Mouse (Mus musculus) embryonic facial prominence, embryonic 11.5 days (tissue): ENCODE measurements around the gene Tfec. TPM values are rescaled to one million over a fixed set of nuclear protein-coding genes. Genes with fewer than 3 reads are reported as not detected.

Experiments used
- ATAC-seq: fragments of 200-750 bp; cut with Nextera tagmentation; replicated peaks from 2 replicates; pipeline ENCODE4 v1.8.0; 2017; ENCODE audit warnings: low read depth; ENCODE audit not compliant: insufficient number of reproducible peaks, low FRiP score, low TSS enrichment
- DNase-seq: peaks from one replicate; pipeline ENCODE4 v3.0.0-alpha.2; 2015; ENCODE audit warnings: low spot score
- H3K27ac ChIP-seq: fragments of 300-500 bp; sonication (generic); replicated peaks from 2 replicates; pipeline ENCODE4 v1.5.1; 2014; ENCODE audit warnings: mild to moderate bottlenecking, low read depth, low read length, control low read depth
- H3K27me3 ChIP-seq: fragments of 300-500 bp; sonication (generic); 2 replicates; pipeline ENCODE4 v1.6.1; 2014; ENCODE audit warnings: mild to moderate bottlenecking, low read length, moderate library complexity, mixed read lengths; ENCODE audit not compliant: control insufficient read depth, insufficient read depth
- H3K36me3 ChIP-seq: fragments of 300-500 bp; sonication (generic); replicated peaks from 2 replicates; pipeline ENCODE4 v1.6.1; 2014; ENCODE audit warnings: low read depth, mild to moderate bottlenecking, low read length, moderate library complexity, mixed read lengths; ENCODE audit not compliant: control insufficient read depth, insufficient read depth
- H3K4me1 ChIP-seq: fragments of 300-500 bp; sonication (generic); 2 replicates; pipeline ENCODE4 v1.6.1; 2014; ENCODE audit warnings: low read length, mixed read lengths; ENCODE audit not compliant: control insufficient read depth, insufficient read depth
- H3K4me2 ChIP-seq: fragments of 300-500 bp; sonication (generic); 2 replicates; pipeline ENCODE4 v1.6.1; 2014; ENCODE audit warnings: low read depth, mild to moderate bottlenecking, control low read depth, low read length, moderate library complexity
- H3K4me3 ChIP-seq: fragments of 300-500 bp; sonication (generic); 2 replicates; pipeline ENCODE4 v1.5.1; 2014; ENCODE audit warnings: low read depth, low read length, control low read depth
- H3K9ac ChIP-seq: fragments of 300-500 bp; sonication (generic); replicated peaks from 2 replicates; pipeline ENCODE4 v1.6.1; 2014; ENCODE audit warnings: mild to moderate bottlenecking, control low read depth, low read length
- H3K9me3 ChIP-seq: fragments of 300-500 bp; sonication (generic); replicated peaks from 2 replicates; pipeline ENCODE4 v1.6.1; 2016; ENCODE audit warnings: mild to moderate bottlenecking, low read length, inconsistent platforms, mixed read lengths; ENCODE audit not compliant: control insufficient read depth
- WGBS: fragments of 180-500 bp; shearing (Covaris S2); extraction: QIAGEN DNeasy Blood & Tissue Kit; methylation state at CpG from one replicate; pipeline ENCODE4 v1.1.7; 2014; 5-methylcytosine and 5-hydroxymethylcytosine counted together
- polyA plus RNA-seq: library from polyadenylated mRNA; unstranded; fragments of >200 nt; fragmentation: Nextera tagmentation; extraction: Ambion mirVana; gene quantifications from 2 replicates; pipeline ENCODE4 v1.2.1, GENCODE M21; 2014

Tfec gene
- polyA plus RNA-seq, 1 experiment from 2014 or later: 1.8 TPM

- ATAC-seq: no peak
- no peaks in the 10 kb centered on the region for H3K4me1 ChIP-seq
- H3K27me3 ChIP-seq: no peaks in the 10 kb centered on the region
- DNase-seq: no peak
- 75% methylated on average over 1 of the region's 1 CpGs for WGBS
- no peak overlapping the region for H3K4me2 ChIP-seq
- H3K9me3 ChIP-seq: no peaks in the 10 kb centered on the region
- H3K9ac ChIP-seq: no peak overlapping the region
- no peak overlapping the region for H3K4me3 ChIP-seq
- no peaks in the 10 kb centered on the region for H3K36me3 ChIP-seq
- H3K27ac ChIP-seq: no peak overlapping the region
These were observed 62.6 kb downstream of the Tfec start for GRCm38 (mm10) chr6:16835631-16836030.

- H3K4me3 ChIP-seq: no peak overlapping the region
- ATAC-seq: no peak
These were observed 69.9 kb downstream of the Tfec start for GRCm38 (mm10) chr6:16828304-16828703.

DNA sequence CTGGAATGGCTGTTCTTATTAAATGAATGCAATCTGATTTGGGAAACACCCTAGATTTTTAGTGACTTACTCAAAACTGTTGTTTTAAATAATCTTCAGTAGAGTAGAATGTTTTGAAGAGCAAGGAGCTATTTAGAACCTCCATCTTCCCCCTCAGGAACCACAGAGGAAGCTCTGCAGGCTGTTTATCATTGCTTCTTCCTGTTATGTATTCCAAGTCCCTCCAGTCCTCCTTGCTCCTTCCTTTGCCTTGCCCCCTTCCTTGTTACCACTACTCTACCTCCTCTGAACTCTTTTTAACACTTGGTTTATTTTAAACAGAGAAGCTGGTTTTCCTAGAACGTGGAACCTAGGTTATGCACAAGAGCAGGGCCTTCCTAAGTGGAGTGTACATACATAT lies 76.3 kb downstream of the Tfec start:
- Histone ChIP-seq H3K9me3 (no peaks in the 10 kb centered on the region), H3K4me2 (no peak overlapping the region), H3K36me3 (no peaks in the 10 kb centered on the region), H3K9ac (no peak overlapping the region), H3K4me1 (no peaks in the 10 kb centered on the region), H3K4me3 (no peak overlapping the region), H3K27ac (no peak overlapping the region), H3K27me3 (no peaks in the 10 kb centered on the region)
- DNase-seq (no peak), ATAC-seq (no peak)
- WGBS: 55% methylated on average over 1 of the region's 1 CpGs

More at GRCm38 (mm10) chr6:16828304-16828703, 69.9 kb downstream of the Tfec start:
- H3K27ac ChIP-seq: no peak overlapping the region
- DNase-seq: no peak
- H3K9me3 ChIP-seq: no peaks in the 10 kb centered on the region
- H3K9ac ChIP-seq: no peak overlapping the region
- H3K27me3 ChIP-seq: no peaks in the 10 kb centered on the region
- no peaks in the 10 kb centered on the region for H3K36me3 ChIP-seq
- H3K4me1 ChIP-seq: no peaks in the 10 kb centered on the region
- H3K4me2 ChIP-seq: no peak overlapping the region

GRCm38 (mm10) chr6:16806302-16806701 lies 91.9 kb downstream of the Tfec start:
- ATAC-seq (no peak), DNase-seq (no peak)
- Histone ChIP-seq H3K27me3 (no peaks in the 10 kb centered on the region), H3K4me2 (no peak overlapping the region), H3K36me3 (no peaks in the 10 kb centered on the region), H3K4me3 (no peak overlapping the region), H3K9ac (no peak overlapping the region), H3K27ac (no peak overlapping the region), H3K9me3 (no peaks in the 10 kb centered on the region), H3K4me1 (no peaks in the 10 kb centered on the region)
- WGBS: 96% methylated on average over 1 of the region's 1 CpGs

DNA sequence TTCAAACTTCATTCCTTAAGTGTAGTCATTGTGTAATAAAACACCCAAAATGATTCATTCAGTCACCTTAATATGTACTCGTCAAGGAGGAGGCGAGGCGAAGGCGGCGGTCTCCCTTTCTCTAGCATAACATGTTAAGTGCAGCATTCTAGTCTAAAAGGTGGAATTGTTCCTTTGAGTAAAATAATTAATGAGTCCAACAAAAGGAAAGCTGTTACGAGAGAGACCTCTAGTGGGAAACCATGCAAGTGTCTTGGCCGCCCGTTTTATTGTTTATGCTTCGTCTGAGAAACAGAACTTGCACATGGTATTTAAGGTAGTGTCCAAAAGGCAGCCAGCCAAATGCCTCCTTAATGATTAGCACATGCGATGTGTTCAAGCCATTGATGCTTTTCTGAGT lies 100.6 kb downstream of the Tfec start:
- DNase-seq (peak; percentile 82), ATAC-seq (no peak)
- Histone ChIP-seq H3K4me2 (no peak overlapping the region), H3K9ac (no peak overlapping the region), H3K36me3 (no peaks in the 10 kb centered on the region), H3K4me3 (no peak overlapping the region), H3K4me1 (no peaks in the 10 kb centered on the region), H3K27ac (peak overlapping the region; percentile 41; the same call in 1 of the 2 replicates), H3K27me3 (no peaks in the 10 kb centered on the region), H3K9me3 (no peaks in the 10 kb centered on the region)
- WGBS: 22% methylated on average over 10 of the region's 10 CpGs

DNA sequence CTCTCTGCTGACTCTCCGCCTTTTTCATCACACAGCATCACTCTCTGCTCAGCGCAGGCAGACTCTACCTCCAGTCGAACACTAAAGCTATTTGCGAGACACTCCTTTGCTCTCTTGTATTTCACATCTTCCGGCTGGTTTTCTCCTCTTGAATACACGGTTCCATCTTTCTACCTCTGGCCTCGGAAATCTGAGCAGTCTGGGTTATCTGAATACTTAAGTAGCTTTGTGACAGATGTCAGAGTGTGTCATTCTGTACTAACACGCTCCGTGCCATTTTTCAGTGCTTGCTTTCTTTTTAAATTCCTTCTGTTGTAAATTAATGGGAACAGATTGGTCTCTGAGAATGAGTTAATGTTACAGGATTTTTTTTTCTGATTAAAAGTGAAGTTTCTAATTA lies 101.3 kb downstream of the Tfec start:
- 51% methylated on average over 9 of the region's 9 CpGs for WGBS
- no peaks in the 10 kb centered on the region for H3K27me3 ChIP-seq
- no peak overlapping the region for H3K9ac ChIP-seq
- H3K36me3 ChIP-seq: no peaks in the 10 kb centered on the region
- ATAC-seq (no peak), DNase-seq (no peak)
- H3K4me3 ChIP-seq: no peak overlapping the region
- no peak overlapping the region for H3K27ac ChIP-seq
- H3K9me3 ChIP-seq: no peaks in the 10 kb centered on the region
- no peaks in the 10 kb centered on the region for H3K4me1 ChIP-seq
- H3K4me2 ChIP-seq: no peak overlapping the region

DNA sequence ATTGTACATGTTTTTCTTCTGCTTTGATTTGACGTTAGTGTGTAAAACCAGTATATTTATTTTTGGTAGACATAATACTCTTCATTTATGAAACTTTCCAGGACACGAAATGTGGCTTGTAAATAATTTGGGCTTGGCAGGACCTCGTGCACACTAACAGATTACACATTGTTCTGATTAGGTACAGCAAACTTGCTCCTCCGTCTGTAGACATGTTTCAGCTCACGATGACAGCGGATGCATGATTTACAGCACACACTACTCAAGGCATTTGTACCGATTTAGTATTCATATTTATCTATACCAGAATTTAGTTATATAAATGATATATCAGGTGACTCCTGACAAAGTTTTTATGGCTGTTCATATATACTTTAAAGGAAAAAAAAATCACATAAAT lies 104.2 kb downstream of the Tfec start:
- no peak overlapping the region for H3K4me3 ChIP-seq
- H3K4me2 ChIP-seq: no peak overlapping the region
- no peaks in the 10 kb centered on the region for H3K27me3 ChIP-seq
- H3K9me3 ChIP-seq: no peaks in the 10 kb centered on the region
- no peak overlapping the region for H3K9ac ChIP-seq
- H3K27ac ChIP-seq: no peak overlapping the region
- WGBS: 37% methylated on average over 7 of the region's 7 CpGs
- no peak for ATAC-seq
- H3K36me3 ChIP-seq: no peaks in the 10 kb centered on the region
- peak; percentile 50 for DNase-seq
- H3K4me1 ChIP-seq: no peaks in the 10 kb centered on the region

DNA sequence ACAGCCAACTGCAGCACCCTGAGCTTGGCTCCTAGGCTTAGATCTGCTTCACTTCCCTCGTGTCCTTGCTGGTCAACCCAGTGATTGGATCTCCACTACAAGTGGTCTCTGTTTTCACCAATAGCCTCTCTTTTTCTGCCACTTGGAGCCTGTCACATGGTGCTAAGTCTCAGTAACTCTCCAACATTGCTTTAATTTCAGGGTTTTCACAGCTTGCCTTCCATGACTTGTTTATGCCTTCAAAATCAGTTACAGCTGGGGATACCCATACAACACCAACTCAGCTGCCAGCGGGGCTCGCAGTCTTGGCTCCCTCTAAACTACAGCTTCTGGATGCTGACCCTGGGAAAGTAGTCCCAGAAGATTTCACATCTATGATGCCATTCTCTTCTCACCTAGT lies 113.1 kb downstream of the Tfec start:
- Histone ChIP-seq H3K27ac (no peak overlapping the region), H3K4me3 (no peak overlapping the region), H3K9me3 (no peaks in the 10 kb centered on the region), H3K36me3 (no peaks in the 10 kb centered on the region), H3K9ac (no peak overlapping the region), H3K4me2 (no peak overlapping the region), H3K4me1 (no peaks in the 10 kb centered on the region), H3K27me3 (no peaks in the 10 kb centered on the region)
- 68% methylated on average over 3 of the region's 3 CpGs for WGBS
- DNase-seq: peak; percentile 29
- no peak for ATAC-seq
